Mouse (Mus musculus) liver, adult 2 months (tissue): ENCODE measurements around the gene Impg2.

Experiments used
- CTCF ChIP-seq: fragments of 200-500 bp; IDR thresholded peaks from 2 replicates; pipeline ENCODE4 v1.5.1; 2011; ENCODE audit warnings: low read depth, low read length, control low read depth
- POLR2A ChIP-seq: fragments of 200-500 bp; IDR thresholded peaks from 2 replicates; pipeline ENCODE4 v1.6.1; 2011; ENCODE audit warnings: low read length, control low read depth; ENCODE audit not compliant: insufficient read depth; ENCODE audit errors: extremely low read depth

DNA sequence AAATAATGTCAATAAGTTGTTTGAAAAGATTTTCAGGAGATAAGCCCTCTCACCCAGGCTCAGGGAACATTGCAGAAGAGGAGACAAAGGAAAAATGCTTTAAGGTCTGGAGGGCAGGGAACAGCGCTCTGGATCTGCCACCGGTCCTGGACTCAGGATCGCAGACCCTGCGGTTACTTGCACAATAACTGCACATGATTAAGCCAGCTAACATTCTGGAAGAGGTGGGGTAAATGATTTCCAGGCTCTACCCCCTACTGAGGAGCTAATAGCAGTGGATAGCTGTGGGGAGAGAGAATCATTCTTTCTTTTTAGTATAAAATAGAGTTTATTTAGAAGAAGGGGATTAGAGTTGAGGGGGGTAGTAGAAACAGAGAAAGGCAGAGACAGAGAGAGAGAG, 103.5 kb downstream of the Impg2 start:
- no peak for TF ChIP-seq POLR2A
- no peak for TF ChIP-seq CTCF
